13 mouse cellular contexts compared by ENCODE assay signal in the genomic region with DNA sequence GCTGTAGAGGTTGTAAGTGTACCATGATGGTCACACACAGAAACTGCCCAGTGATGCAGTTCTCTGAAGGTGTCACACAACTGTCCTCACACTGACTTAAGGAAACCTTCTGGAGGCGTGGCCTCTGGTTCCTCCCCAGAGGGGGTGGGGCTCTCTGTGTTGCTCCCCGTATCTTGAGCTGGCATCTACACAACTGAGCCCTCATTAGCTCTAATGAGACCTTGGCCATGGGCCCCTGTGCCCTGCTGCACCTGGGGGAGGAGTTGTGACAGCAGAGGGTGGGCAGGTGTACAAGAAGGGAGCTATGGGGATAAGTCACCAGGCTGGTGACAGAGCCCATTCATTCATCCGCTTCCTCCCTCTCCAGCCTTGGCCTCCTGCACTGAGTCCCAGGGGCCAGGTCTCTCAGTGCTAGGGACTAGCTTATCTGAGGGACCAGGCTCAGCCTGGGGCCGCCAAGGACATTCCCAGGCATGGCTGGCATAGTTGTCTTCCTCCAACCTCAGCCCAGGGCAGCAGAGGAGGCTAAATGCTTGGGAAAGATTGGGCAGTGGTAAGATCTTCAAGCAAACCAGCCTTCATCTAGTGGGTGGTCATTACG. TPM values are rescaled to one million over a fixed set of nuclear protein-coding genes. Genes with fewer than 3 reads are reported as not detected.
A peak's percentile ranks its signal among the peaks of the same experiment; 100 is the strongest.
DNase-seq lines count a peak whose midpoint lies in the region; ATAC-seq and TF ChIP-seq lines count a peak whose summit lies in the region.
"Had no signal": no experiment of that assay in that cellular context is flagged by ENCODE, and none has a peak within 500 bp of the region (broad histone marks: within the 10 kb centered on the region; RNA-seq: fewer than 3 reads in every experiment).

No protein-coding gene starts in this region.

- intact Hi-C loops in heart, postnatal 10 days (cut with DNase I), result no loop called here

- ATAC-seq in heart, embryonic 15.5 days (replicated peaks; ENCODE audit: insufficient number of reproducible peaks, insufficient read depth, low FRiP score, low read depth), result no peak
- ATAC-seq in stomach, embryonic 14.5 days (ENCODE audit: insufficient number of reproducible peaks, insufficient read depth, low FRiP score, low read depth), result no peak; the same call in 1 of the 2 replicates
- no peak for ATAC-seq in stomach, postnatal 0 days (ENCODE audit: low FRiP score, low TSS enrichment)
- ATAC-seq in intestine, postnatal 0 days, result peak; percentile 28
- peak; percentile 22; the same call in 1 of the 2 replicates for ATAC-seq in stomach, embryonic 16.5 days (ENCODE audit: insufficient read depth, low FRiP score)
- no peak for ATAC-seq in forebrain, embryonic 16.5 days
- ATAC-seq: activated CD4-positive, CD25-positive, alpha-beta regulatory T cell, adult 4 months; midbrain, embryonic 16.5 days had no signal

- no peak overlapping the region for H3K9ac ChIP-seq in heart, embryonic 15.5 days
- H3K9ac ChIP-seq in stomach, embryonic 14.5 days (replicated peaks; ENCODE audit: low read depth, low read length), result no peak overlapping the region
- no peak overlapping the region for H3K9ac ChIP-seq in stomach, postnatal 0 days (ENCODE audit: low read length)
- no peak overlapping the region for H3K9ac ChIP-seq in intestine, postnatal 0 days (ENCODE audit: low read depth, low read length)
- H3K9ac ChIP-seq in stomach, embryonic 16.5 days (ENCODE audit: low read length), result 0 out of 2 replicates have a peak overlapping the region, but pooled peaks have one; percentile 20
- no peak overlapping the region for H3K9ac ChIP-seq in forebrain, embryonic 16.5 days (replicated peaks; ENCODE audit: low read depth, low read length)
- H3K9ac ChIP-seq: embryonic facial prominence, embryonic 15.5 days; lung, embryonic 15.5 days had no signal

- H3K9me3 ChIP-seq in heart, embryonic 15.5 days (replicated peaks), result no peaks in the 10 kb centered on the region
- no peaks in the 10 kb centered on the region for H3K9me3 ChIP-seq in stomach, embryonic 14.5 days (ENCODE audit: control insufficient read depth, low read depth, low read length)
- no peaks in the 10 kb centered on the region for H3K9me3 ChIP-seq in stomach, postnatal 0 days (ENCODE audit: control insufficient read depth, low read length)
- no peaks in the 10 kb centered on the region for H3K9me3 ChIP-seq in intestine, postnatal 0 days (ENCODE audit: control insufficient read depth)
- H3K9me3 ChIP-seq in stomach, embryonic 16.5 days (replicated peaks; ENCODE audit: control insufficient read depth, low read length), result no peaks in the 10 kb centered on the region
- no peaks in the 10 kb centered on the region for H3K9me3 ChIP-seq in forebrain, embryonic 16.5 days (ENCODE audit: control insufficient read depth, low read length)
- H3K9me3 ChIP-seq: embryonic facial prominence, embryonic 15.5 days; lung, embryonic 15.5 days had no signal

- TF ChIP-seq EP300 in stomach, postnatal 0 days (optimal IDR thresholded peaks at IDR 0.05), result no peak

- TF ChIP-seq CTCF in stomach, postnatal 0 days (IDR thresholded peaks at IDR 0.05; ENCODE audit: low read depth), result no peak
- TF ChIP-seq CTCF in intestine, postnatal 0 days (IDR thresholded peaks at IDR 0.05; ENCODE audit: low read depth), result no peak

- H3K27ac ChIP-seq in heart, embryonic 15.5 days, result peak overlapping the region; percentile 65
- H3K27ac ChIP-seq in stomach, embryonic 14.5 days (ENCODE audit: low read length), result peak overlapping the region; percentile 4; the same call in 1 of the 2 replicates
- H3K27ac ChIP-seq in stomach, postnatal 0 days (replicated peaks), result no peak overlapping the region
- no peak overlapping the region for H3K27ac ChIP-seq in intestine, postnatal 0 days (ENCODE audit: low read depth, low read length)
- peak overlapping the region; percentile 26; the same call in 1 of the 2 replicates for H3K27ac ChIP-seq in stomach, embryonic 16.5 days (ENCODE audit: low read length)
- no peak overlapping the region for H3K27ac ChIP-seq in forebrain, embryonic 16.5 days (ENCODE audit: low read length)
- H3K27ac ChIP-seq: embryonic facial prominence, embryonic 15.5 days; lung, embryonic 15.5 days had no signal

- peak overlapping the region; percentile 13; the same call in 1 of the 2 replicates for H3K4me2 ChIP-seq in heart, embryonic 15.5 days
- H3K4me2 ChIP-seq in stomach, embryonic 14.5 days (replicated peaks; ENCODE audit: low read depth, low read length), result no peak overlapping the region
- no peak overlapping the region for H3K4me2 ChIP-seq in stomach, postnatal 0 days (replicated peaks; ENCODE audit: low read depth)
- H3K4me2 ChIP-seq in intestine, postnatal 0 days (replicated peaks; ENCODE audit: low read depth), result peak overlapping the region; percentile 10; the same call in 1 of the 2 replicates
- no peak overlapping the region for H3K4me2 ChIP-seq in stomach, embryonic 16.5 days (ENCODE audit: low read depth, low read length)
- H3K4me2 ChIP-seq in forebrain, embryonic 16.5 days (ENCODE audit: low read length), result no peak overlapping the region
- H3K4me2 ChIP-seq: embryonic facial prominence, embryonic 15.5 days; lung, embryonic 15.5 days had no signal

- H3K4me1 ChIP-seq in heart, embryonic 15.5 days (replicated peaks), result peaks cover 60% of the 10 kb centered on the region
- H3K4me1 ChIP-seq in stomach, embryonic 14.5 days (ENCODE audit: control insufficient read depth, insufficient read depth, low read length), result peaks cover 25% of the 10 kb centered on the region
- peaks cover 4% of the 10 kb centered on the region for H3K4me1 ChIP-seq in stomach, postnatal 0 days (replicated peaks; ENCODE audit: control insufficient read depth, insufficient read depth)
- no peaks in the 10 kb centered on the region; the same call in 1 of the 2 replicates for H3K4me1 ChIP-seq in intestine, postnatal 0 days (replicated peaks; ENCODE audit: control insufficient read depth, insufficient read depth, low read length)
- H3K4me1 ChIP-seq in stomach, embryonic 16.5 days (ENCODE audit: control insufficient read depth, insufficient read depth, low read length), result peaks cover 33% of the 10 kb centered on the region
- peaks cover 10% of the 10 kb centered on the region; the same call in 1 of the 2 replicates for H3K4me1 ChIP-seq in forebrain, embryonic 16.5 days (replicated peaks; ENCODE audit: control insufficient read depth, insufficient read depth, low read length)

- no peaks in the 10 kb centered on the region for H3K27me3 ChIP-seq in heart, embryonic 15.5 days
- no peaks in the 10 kb centered on the region for H3K27me3 ChIP-seq in stomach, embryonic 14.5 days (ENCODE audit: control insufficient read depth, insufficient read depth, low read length)
- H3K27me3 ChIP-seq in stomach, postnatal 0 days (ENCODE audit: control insufficient read depth, insufficient read depth, low read length), result no peaks in the 10 kb centered on the region
- H3K27me3 ChIP-seq in intestine, postnatal 0 days (replicated peaks; ENCODE audit: control insufficient read depth, insufficient read depth, low read length), result peaks cover 2% of the 10 kb centered on the region; the same call in 1 of the 2 replicates
- H3K27me3 ChIP-seq in stomach, embryonic 16.5 days (ENCODE audit: control insufficient read depth, insufficient read depth, low read length), result no peaks in the 10 kb centered on the region
- H3K27me3 ChIP-seq in forebrain, embryonic 16.5 days (replicated peaks; ENCODE audit: control insufficient read depth, insufficient read depth, low read length), result no peaks in the 10 kb centered on the region
- H3K27me3 ChIP-seq: embryonic facial prominence, embryonic 15.5 days; lung, embryonic 15.5 days had no signal

- no peaks in the 10 kb centered on the region; the same call in 1 of the 2 replicates for H3K36me3 ChIP-seq in heart, embryonic 15.5 days
- no peaks in the 10 kb centered on the region for H3K36me3 ChIP-seq in stomach, embryonic 14.5 days (ENCODE audit: control insufficient read depth, insufficient read depth, low read length)
- H3K36me3 ChIP-seq in stomach, postnatal 0 days (ENCODE audit: control insufficient read depth, insufficient read depth, low read length), result no peaks in the 10 kb centered on the region
- H3K36me3 ChIP-seq in intestine, postnatal 0 days (ENCODE audit: control insufficient read depth, insufficient read depth), result no peaks in the 10 kb centered on the region
- H3K36me3 ChIP-seq in stomach, embryonic 16.5 days (ENCODE audit: control insufficient read depth, insufficient read depth, low read length), result no peaks in the 10 kb centered on the region
- H3K36me3 ChIP-seq in forebrain, embryonic 16.5 days (ENCODE audit: control insufficient read depth, insufficient read depth), result no peaks in the 10 kb centered on the region
- H3K36me3 ChIP-seq: embryonic facial prominence, embryonic 15.5 days; lung, embryonic 15.5 days had no signal

- DNase-seq in heart, postnatal 10 days, result no peak
- DNase-seq in stomach, postnatal 0 days (ENCODE audit: low spot score), result no peak
- no peak for DNase-seq in left cerebral cortex, adult 11 months (ENCODE audit: low spot score)
- DNase-seq: cerebellum, adult 18-20 months had no signal

- 36% methylated on average over 5 of the region's 5 CpGs for WGBS in heart, embryonic 15.5 days
- WGBS in stomach, embryonic 14.5 days, result 49% methylated on average over 5 of the region's 5 CpGs
- WGBS in stomach, postnatal 0 days, result 58% methylated on average over 5 of the region's 5 CpGs
- 50% methylated on average over 5 of the region's 5 CpGs for WGBS in intestine, postnatal 0 days
- WGBS in stomach, embryonic 16.5 days, result 50% methylated on average over 5 of the region's 5 CpGs
- WGBS in forebrain, embryonic 16.5 days, result 47% methylated on average over 5 of the region's 5 CpGs

- H3K4me3 ChIP-seq in heart, embryonic 15.5 days, result no peak overlapping the region
- no peak overlapping the region for H3K4me3 ChIP-seq in stomach, embryonic 14.5 days (ENCODE audit: low read depth, low read length)
- no peak overlapping the region for H3K4me3 ChIP-seq in stomach, postnatal 0 days (ENCODE audit: low read depth, low read length)
- H3K4me3 ChIP-seq in intestine, postnatal 0 days (ENCODE audit: low read depth, low read length), result no peak overlapping the region
- no peak overlapping the region for H3K4me3 ChIP-seq in stomach, embryonic 16.5 days (replicated peaks; ENCODE audit: low read length)
- H3K4me3 ChIP-seq in forebrain, embryonic 16.5 days (replicated peaks; ENCODE audit: low read length), result no peak overlapping the region
- H3K4me3 ChIP-seq: embryonic facial prominence, embryonic 15.5 days; lung, embryonic 15.5 days had no signal

RNA-seq across cellular contexts. Expression of a gene that starts 8.9 kb away (rescaled TPM):
- polyA plus RNA-seq in heart, embryonic 15.5 days (2015; fragmentation: Nextera tagmentation; extraction: Ambion mirVana), result 6.0 and 7.8 TPM in 2 replicates
- total RNA-seq in heart, postnatal 10 days (2021), result 10 to 100 TPM; 34.4 to 34.7 TPM
- 6.4 and 6.5 TPM in 2 replicates for polyA plus RNA-seq in stomach, embryonic 14.5 days (2014; fragmentation: Nextera tagmentation; extraction: Ambion mirVana)
- polyA plus RNA-seq in stomach, postnatal 0 days (2015; fragmentation: Nextera tagmentation; extraction: Ambion mirVana), result 4.3 and 4.6 TPM in 2 replicates
- 3.5 and 4.6 TPM in 2 replicates for polyA plus RNA-seq in intestine, postnatal 0 days (2015; fragmentation: Nextera tagmentation; extraction: Ambion mirVana)
- 4.4 and 4.8 TPM in 2 replicates for polyA plus RNA-seq in stomach, embryonic 16.5 days (2015; fragmentation: Nextera tagmentation; extraction: Ambion mirVana)
- polyA plus RNA-seq in forebrain, embryonic 16.5 days (2015; fragmentation: Nextera tagmentation; extraction: Ambion mirVana), result 6.9 and 7.5 TPM in 2 replicates
- polyA plus RNA-seq: activated CD4-positive, CD25-positive, alpha-beta regulatory T cell, adult 4 months had no signal

Comparison
In these comparisons a context has a peak if more than half of its experiments do, and no peak if none do; other contexts are left out.
1. ATAC-seq: peak in intestine, postnatal 0 days (single experiment) and stomach, embryonic 16.5 days (single experiment); none in heart, embryonic 15.5 days (single experiment), stomach, embryonic 14.5 days (single experiment), stomach, postnatal 0 days (single experiment) and forebrain, embryonic 16.5 days (single experiment).
2. H3K27ac ChIP-seq: peak in heart, embryonic 15.5 days (single experiment), stomach, embryonic 14.5 days (single experiment) and stomach, embryonic 16.5 days (single experiment); none in stomach, postnatal 0 days (single experiment), intestine, postnatal 0 days (single experiment) and forebrain, embryonic 16.5 days (single experiment).
3. H3K4me2 ChIP-seq: peak in heart, embryonic 15.5 days (single experiment) and intestine, postnatal 0 days (single experiment); none in stomach, embryonic 14.5 days (single experiment), stomach, postnatal 0 days (single experiment), stomach, embryonic 16.5 days (single experiment) and forebrain, embryonic 16.5 days (single experiment).